Mouse (Mus musculus) CD8-positive naive resting alpha-beta T cell, adult 2 months (primary cell): ENCODE results near the gene Pno1.

Experiments
- DNase-seq, 2 experiments: peaks; one replicate each; pipeline ENCODE4 v3.0.0; 2022; ENCODE audit warnings: low read depth in 2 of 2, low spot score in 2 of 2

The Pno1 gene

DNA sequence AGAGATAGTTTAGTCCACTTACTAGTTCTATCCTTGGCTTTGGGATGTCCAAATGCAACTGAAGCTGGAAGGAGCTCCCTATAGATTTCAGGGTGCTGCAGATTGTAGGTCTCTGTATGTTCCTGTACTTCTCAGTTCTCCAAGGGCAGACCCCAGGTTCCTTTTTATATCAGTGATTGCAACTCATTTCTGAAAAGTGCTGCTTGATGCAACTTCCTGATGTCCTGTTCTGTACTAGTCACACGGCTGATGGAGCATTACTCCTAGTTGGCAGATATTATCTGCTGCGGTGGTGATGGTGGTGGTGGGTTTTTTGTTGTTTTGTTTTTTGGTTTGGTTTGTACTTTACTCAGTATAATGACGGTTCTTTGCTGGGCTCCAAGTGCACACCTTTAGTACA lies 30.6 kb downstream of the Pno1 start:
- DNase-seq, result no peak

DNA sequence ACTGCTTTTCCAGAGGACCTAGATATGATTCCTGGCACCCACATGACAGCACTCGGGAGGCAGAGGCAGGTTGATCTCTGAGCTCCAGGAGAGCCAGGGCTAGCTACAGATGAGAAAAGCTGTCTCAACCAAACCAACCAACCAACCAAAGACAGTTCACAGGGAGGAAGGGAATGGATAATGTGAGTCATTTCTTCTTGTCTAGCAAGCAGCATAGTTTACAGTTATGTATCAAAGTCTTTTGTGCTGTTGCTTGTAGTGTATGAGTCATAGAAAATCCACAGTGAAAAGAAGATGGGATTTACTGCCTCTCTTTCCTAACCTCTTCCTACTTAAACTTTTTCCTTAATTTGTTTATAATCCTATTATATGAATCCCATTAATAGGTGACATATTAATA lies 34.7 kb downstream of the Pno1 start:
- DNase-seq, result no peak

DNA sequence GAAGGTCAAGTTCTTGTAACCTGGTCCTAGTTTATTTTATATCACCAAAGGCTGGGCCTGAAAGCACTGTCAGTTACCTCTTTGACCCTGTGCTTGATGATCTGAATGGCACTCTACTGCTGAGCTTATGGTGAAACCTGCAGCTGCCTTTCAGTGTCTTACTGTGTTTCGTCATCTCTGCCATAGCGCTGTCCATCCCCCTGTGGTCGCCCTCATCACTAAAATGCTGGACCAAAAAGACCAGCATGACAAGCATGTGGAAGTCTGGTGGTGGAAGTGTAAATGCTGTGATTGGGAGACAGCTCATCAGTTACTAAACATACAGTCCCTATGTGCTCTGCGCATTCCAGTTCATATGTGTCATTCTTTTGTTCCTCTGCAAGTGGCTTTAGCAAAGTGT lies 39.1 kb downstream of the Pno1 start:
- DNase-seq, result no peak

DNA sequence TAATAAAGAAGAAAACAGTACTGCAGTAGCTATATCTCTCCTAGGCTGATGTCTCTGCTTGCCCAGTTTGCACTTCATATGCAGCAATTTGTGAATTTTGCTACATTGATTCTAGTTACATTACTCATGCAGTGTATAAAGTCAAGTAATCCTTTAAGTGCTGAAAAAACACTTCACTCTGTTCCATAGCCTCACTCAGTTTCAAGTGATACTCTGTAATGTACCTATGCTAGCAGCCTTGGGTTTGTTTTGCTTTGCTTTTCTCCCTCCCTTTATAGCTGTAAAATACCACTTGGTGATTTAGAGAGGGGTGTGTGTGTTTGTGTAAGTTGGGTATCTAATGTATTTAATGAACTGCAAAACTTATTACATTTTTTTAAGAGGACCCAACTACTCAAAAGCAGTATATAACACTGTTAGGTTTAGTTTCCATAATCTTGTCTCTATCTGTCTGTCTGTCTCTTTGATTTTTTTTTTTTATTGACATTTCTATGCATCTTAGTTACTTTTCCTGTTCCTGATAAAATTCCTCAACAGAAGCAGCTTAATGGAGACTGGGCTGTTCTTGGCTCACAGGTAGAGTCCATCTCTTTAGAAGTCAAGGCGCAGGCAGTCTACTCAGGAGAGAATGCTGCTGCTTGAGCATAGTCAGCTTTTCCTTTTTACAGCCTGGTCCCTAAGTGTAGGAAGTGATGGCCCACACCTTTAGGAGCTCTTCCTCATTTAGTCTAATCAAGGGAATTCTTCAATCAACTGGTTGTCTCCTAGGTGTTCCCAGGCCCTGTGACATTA lies 40.2 kb downstream of the Pno1 start:
- DNase-seq, result no peak

DNA sequence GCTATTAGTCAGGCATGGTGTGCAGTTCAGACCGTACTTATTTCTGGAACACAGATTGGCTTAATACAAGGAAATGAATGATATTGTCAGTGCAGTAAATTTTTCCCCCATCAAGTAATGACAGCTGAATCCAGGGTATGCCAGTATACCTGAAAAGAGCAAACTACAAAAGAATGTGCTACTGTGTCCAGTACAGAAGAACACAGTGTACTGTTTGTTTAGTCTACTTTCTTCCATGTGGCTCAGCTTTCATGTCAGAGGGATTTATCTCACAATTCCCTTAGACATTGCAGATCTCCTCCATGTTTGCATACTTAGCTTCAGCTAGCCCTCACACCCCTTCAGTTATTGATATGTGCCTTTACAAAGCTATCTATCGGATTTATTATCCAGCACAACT lies 42.1 kb downstream of the Pno1 start:
- no peak for DNase-seq

DNA sequence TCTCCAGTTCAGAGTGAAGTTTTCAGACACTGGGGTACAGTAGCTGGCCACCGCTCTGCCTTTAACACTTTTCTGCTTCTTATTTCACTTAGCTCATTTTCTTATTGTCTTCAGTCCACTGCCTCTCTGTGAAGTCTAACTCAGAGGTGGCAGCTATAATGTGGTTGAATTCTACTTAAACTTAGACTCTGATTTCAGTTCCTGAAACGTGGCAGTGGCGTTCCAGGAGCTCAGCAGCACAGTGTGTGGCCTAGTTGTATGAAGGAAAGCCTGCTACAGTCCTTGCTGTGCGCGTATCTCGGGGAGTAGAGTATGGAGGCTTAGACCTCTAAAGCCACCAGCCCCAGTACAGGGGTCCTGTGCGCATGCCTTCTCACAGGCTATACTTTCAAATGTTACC lies 44.7 kb downstream of the Pno1 start:
- DNase-seq, result no peak

DNA sequence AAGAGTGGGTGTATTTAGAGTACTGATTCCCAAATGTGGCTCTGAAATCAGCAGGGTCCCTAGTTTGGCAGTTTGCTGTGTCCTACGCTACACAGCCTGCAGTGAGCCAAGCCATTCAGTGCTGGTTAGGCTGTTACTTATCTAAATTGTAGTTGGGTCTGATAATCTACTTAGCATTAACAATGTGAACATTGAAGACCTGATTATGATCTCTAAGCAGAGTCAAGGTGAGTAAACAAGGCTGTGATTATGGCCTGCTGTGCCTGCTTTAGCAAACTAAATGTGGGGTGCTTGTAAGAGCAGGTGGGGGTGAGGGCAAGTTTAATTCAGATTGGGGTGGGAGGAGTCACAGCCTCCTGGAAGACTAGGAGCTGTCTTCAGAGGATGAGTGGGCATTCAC lies 47.4 kb downstream of the Pno1 start:
- DNase-seq, result no peak

DNA sequence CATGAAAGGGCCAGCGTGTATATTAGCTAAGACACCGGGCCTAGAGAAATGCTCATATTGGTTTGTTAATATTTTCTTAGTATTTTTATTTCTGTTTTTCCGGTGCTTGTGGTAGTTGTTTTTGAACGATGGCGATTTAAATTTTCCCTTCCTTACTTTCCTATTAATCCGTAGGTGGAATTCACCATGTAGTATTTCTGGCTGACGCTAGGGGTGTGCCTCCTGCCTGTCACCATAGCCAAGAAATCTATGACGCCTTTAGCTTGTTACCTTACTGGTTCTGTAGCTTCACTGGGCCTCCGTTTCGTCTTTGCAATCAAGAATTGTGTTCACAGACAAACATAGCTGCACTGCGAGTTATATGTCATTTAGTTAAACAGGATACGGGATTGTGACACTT lies 51.1 kb downstream of the Pno1 start:
- DNase-seq, result peak; percentile 48 to 63

DNA sequence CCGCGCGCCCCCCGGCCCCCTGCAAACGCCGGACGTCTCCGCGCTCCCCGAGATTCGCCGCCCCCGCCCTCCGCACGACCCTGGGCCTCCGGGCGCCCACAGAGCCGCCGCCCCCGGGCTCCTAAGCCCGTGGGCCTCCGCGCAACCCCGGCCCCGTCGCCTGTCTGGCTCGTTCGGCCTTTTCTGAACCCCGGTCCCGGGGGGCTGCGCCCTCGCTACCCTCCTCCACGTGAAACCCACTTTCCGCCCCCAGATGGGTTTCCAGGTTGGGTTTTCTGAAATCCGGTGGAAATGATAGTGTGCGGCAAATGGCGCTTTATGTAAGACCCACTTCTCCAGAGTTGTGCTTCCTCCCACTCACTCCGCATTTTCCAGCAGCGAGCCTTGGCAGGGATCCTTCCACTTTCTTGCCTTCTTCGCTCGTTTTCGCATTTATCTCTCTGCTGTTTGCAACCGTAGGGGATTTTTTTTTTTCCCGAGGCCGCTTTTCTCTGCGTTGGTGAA lies 51.6 kb downstream of the Pno1 start:
- DNase-seq, result peak; percentile 24 to 46

DNA sequence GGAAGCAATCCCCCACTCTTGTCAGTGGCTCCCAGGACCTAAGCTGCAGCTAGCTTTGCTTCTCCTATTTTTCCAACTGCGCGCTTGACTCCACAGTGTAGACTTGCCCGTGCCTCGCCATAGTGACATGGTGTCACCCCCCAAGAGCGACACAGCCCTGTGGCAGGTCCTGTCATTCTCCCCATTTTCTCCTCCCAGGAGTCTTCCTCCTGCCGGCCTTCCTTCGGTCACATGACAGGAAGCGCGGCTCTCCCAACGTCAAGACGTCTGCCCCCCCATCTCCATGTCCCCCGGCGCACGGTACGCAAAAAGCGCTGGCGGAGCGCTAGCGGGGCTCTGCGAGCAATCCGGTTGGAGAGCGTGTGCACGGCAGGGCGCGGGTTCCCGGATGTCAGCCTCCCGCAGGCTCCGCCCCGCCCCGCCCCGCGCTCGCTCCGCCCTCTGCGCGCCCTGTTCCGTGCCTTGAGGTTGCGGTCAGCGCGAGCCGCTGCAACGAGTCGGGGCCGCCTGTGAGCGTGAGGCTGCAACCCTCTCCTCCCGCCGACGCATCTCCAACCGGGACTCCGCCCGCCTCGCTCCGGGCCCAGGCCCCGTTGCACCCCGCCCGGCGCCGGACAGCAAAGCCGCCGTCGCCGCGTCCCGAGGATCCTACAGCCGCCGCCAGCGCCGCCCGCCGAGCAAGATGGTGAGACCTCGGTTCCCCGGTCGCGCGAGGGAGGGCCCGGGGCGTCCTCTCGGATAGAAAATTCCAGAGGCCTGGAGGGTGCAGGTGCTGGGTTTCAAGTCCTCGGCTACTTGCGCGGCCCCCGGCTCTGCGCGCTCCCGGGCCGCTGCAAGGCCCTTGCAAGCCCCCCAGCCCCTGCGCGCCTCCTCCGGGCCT lies 52.3 kb downstream of the Pno1 start, which contains the start of gene Ppp3r1:
Gene Ppp3r1, plus strand, starts transcription at position 406 of the 880 bp plus-strand sequence.
- peak; percentile 92 to 93 for DNase-seq
